Mouse (Mus musculus) cerebellum, adult 9-11 months (tissue): ENCODE measurements around the gene Tex33.
"Not testable (repeated sequence)": the region's sequence is repeated elsewhere in the genome, so short reads cannot be mapped to it uniquely, and the experiment has no call there.

Experiments
- DNase-seq: peaks from one replicate; pipeline ENCODE4 v3.0.0; 2022

Tex33 gene

DNA sequence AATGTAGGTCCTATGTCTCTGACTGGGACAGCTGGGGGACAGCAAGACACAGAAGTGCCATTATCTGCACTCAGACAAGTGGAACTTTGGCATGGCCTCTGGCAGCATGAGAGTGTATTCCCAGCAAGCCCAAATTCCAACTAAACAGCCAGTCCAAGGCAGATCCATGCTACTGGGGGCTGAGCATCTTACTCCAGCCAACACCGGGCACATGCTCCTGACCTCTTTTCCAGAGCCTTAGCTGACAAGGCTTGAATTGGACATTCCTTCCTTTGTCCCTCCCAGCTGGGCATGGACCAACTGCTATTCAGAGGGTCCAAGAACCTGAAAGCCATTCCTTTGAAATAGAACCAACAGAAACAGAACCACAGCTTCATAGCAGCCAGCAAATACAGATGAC is 26.1 kb downstream of the Tex33 start:
- peak; percentile 32 for DNase-seq

DNA sequence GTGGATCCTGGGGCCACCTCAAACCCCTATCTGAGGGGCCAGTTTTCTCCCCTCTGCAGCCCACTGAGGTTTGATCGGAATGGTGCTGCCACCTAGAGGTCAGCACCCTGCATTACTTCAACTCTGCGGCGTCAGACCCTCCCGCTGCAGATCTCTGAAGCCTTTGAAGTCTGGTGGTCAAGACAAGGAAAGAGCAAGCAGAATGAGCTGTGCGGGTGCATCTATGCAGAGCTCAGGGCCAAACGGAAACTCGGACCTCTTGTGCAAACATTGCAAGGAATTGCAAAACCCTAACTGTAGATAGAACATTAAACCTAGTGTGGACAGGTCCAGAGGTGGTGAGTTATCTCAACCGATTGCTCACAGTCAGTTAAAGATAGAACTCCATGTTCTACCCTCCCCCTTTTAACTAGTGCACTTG is 26.8 kb downstream of the Tex33 start:
- DNase-seq: no peak

GRCm38 (mm10) chr15:78367811-78368210 is 27.9 kb downstream of the Tex33 start:
- DNase-seq: no peak

- no peak for DNase-seq
These were observed 28.8 kb downstream of the Tex33 start for GRCm38 (mm10) chr15:78366875-78367274.

DNA sequence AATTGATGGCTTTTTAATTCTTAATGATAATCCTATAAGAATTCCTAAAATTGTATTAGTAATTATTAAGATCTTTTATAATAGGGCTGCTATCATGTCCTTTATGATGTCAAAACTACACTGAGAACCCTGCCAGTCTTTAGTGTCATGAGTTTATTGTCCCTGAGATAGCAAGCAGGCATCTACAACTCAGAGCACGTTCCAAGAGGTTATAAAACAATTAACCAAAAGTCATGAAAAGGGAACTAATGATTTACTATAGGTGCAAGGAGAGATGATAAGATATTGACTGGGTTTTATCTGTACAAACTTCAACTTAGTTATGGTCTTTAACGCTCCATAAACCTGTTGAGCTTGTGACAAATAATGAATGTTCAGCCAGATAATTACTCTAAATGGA is 29.8 kb downstream of the Tex33 start:
- DNase-seq: no peak

- DNase-seq: no peak
These were observed 40.2 kb downstream of the Tex33 start for GRCm38 (mm10) chr15:78355548-78355947.

DNA sequence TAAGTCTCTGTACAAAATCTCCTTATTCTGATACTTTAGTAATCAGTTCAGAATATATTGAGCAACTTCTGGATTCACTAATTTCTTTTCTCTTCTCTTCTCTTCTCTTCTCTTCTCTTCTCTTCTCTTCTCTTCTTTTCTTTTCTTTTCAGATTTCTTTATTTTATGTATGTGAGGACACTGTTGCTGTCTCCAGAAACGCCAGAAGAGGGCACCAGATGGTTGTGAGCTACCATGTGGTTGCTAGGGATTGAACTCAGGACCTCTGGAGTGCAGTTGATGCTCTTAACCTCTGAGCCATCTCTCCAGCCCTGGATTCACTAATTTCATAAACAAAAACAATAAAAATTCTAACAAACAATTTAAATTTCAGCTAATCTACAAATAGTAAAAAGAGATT is 40.8 kb downstream of the Tex33 start:
- DNase-seq: no peak

DNA sequence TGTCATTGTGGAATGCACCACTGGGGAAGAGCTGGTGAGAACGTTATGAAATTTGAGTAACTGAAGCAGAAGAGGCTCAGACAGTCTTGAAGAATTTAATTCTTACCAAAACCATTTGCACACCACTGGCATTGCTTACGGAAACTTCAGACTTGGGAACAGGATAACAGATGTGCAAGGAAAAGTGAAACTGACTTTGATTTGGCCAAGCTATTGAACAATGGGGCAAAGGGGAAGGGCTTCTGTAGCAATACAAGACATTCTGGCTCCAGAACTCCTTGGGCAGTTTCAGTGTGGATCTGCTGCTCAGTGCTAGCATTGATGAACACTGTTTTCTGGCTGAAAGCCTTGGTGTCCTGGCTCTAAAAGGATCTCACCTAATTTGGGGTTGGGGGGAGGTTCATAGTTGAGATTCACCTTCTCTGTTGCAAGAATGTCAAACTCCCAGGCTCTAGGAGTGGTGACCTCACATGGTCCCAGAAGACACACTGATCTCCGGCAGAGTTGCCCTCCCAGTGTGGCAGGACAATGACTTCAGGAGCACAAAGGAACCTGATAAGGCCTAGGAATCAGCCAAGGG is 44.0 kb downstream of the Tex33 start:
- DNase-seq: no peak

DNA sequence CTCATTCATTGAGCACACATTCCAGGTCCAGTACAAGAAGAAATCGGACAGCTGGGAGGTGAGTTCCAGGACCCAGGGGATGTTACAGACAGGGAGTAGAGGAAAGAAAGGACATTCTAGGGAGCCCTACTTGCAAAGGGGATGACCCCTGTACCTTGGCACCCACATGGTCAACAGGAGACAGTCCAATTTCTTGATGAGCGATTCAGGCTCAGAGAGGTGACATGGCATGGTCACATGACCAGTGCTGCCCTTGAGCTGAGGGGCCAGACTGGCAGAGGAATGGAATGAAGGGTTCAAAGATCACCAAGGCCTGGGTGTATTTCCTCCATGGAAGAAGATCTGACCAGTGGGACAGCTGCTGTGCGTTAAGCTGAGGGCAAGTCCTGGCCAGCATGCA is 51.1 kb downstream of the Tex33 start:
- DNase-seq: no peak

- no peak for DNase-seq
These were observed 52.0 kb downstream of the Tex33 start for GRCm38 (mm10) chr15:78343683-78344082.

DNA sequence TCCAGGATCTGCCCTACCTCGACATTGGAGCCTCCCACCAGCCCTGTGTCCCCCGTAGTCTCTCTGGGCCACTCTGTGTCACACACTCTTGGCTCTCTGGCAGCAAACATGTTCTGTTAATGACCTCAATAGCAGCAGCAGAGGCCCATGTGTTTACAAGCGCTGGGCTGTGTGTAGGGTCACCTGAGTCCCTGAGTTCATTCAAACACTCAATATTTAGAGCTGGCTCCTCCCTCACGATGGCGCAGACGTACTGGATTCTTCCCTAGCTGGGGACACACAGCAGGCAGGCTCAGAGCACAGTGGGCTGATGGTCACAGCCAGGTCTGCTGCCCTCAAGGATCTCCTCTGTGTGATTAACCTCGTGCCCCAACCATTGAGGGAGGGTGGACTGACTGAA is 54.8 kb downstream of the Tex33 start:
- DNase-seq: not testable (repeated sequence)

GRCm38 (mm10) chr15:78339627-78340423 is 55.9 kb downstream of the Tex33 start:
- peak; percentile 38 for DNase-seq

DNA sequence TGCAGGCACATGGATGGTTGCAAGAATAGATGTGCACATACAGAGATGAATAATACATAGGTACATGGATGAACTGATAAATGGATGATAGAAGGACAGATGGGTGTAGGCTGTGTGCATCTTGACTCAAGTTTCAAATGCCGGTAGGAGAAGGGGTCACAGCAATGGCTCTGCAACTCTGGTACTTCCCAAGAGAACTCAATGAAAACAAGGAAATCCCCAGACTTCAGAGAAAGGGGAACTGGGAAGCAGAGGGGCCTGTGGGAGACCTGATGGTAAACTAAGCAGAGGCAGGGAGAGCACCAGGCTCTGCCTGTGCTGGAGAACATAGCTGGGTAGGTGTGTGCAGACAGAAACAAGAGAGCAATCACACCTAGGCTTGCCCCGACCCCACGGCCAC is 61.3 kb downstream of the Tex33 start:
- no peak for DNase-seq

DNA sequence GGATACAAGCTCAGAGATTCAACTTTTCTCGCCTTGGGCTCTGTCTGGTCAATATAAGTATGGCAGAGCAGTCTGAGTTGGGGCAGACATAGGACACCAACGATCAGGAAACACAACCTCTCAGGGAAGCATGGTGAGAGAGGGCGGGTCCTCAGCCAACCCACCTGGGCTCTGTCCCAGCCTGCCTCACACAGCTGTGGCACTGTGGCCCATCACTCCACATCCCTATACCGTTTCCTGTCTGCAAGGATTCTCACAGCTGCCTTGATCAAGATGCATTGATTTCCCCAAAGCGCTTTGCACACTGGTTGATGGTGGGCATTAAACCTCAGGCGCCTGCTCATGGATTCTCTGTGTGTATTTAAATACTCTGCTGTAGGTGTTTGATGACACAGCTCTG is 62.7 kb downstream of the Tex33 start:
- no peak for DNase-seq

GRCm38 (mm10) chr15:78331523-78332340 is 64.0 kb downstream of the Tex33 start:
- no peak for DNase-seq

DNA sequence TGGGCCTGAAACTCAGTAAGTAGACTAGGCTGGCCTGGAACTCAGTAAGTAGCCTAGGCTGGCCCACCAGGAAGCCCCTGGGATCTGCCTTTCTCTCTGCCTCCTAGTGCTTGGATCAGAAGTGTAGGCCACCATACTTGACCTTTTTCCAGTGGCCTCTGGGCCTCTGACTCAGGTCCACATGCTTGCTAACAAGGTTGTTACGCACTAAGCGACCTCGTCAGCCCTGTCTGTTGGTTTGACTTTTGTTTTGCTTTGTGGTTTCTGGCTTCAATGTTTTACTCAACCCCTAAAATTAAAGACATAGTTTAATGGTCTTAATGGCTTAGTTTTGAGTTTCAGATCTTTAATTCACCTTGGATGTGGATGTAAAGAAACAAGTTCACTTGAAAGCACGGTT is 65.0 kb downstream of the Tex33 start:
- no peak for DNase-seq

- DNase-seq: not testable (repeated sequence)
These were observed 65.7 kb downstream of the Tex33 start for GRCm38 (mm10) chr15:78329972-78330371.

- DNase-seq: no peak
These were observed 67.1 kb downstream of the Tex33 start for GRCm38 (mm10) chr15:78328520-78329097.
